29 mouse cellular contexts compared by ENCODE assay signal in the genomic region with DNA sequence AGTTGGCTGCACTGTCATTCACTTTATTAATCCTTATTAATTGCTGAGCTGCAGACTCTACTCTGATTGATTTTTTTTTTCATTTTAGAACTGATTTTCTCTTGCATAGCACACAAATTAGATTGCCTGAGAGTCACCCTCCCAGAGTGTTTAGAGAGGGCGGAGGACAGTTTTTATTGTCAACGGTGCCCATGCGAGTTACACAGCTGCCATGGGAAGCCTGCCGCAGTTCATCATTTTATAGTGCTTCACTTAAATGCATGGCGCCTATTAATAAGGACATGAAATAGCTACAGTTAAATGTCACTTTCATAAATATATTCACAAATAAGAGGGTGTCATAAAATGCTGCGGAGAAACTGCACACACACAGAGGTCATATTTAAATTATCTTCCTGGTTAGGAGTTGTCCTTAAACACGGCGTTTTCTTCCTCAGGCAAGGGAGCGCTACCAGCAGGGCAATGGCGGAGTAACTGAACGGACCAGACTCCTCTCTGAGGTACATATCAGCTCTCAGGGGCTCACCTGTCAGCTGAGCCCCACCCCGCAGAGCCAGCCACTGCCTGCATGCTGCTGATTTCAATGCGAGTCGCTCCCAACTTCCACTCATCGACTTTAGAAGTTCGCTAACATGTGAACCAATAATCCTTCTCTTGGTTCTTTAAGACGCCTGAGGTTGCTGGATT. TPM values are rescaled to one million over a fixed set of nuclear protein-coding genes. Genes with fewer than 3 reads are reported as not detected.
DNase-seq lines count a peak whose midpoint lies in the region; ATAC-seq and TF ChIP-seq lines count a peak whose summit lies in the region.
"Had no signal": no experiment of that assay in that cellular context is flagged by ENCODE, and none has a peak within 500 bp of the region (broad histone marks: within the 10 kb centered on the region; RNA-seq: fewer than 3 reads in every experiment).

No protein-coding gene starts in this region.

- H3K9me3 ChIP-seq in heart, embryonic 12.5 days (replicated peaks): no peaks in the 10 kb centered on the region
- no peaks in the 10 kb centered on the region for H3K9me3 ChIP-seq in heart, postnatal 0 days (replicated peaks; ENCODE audit: control insufficient read depth, low read length)
- no peaks in the 10 kb centered on the region for H3K9me3 ChIP-seq in E14TG2a.4 (ENCODE audit: low read length)
- H3K9me3 ChIP-seq in intestine, embryonic 15.5 days: no peaks in the 10 kb centered on the region
- H3K9me3 ChIP-seq: hindbrain, embryonic 10.5 days; hindbrain, embryonic 15.5 days; limb, embryonic 10.5 days; limb, embryonic 15.5 days; megakaryocyte, embryonic 14.5 days; midbrain, embryonic 12.5 days had no signal

- no peaks in the 10 kb centered on the region for H3K27me3 ChIP-seq in heart, embryonic 12.5 days (replicated peaks)
- no peaks in the 10 kb centered on the region for H3K27me3 ChIP-seq in heart, postnatal 0 days (ENCODE audit: control insufficient read depth, insufficient read depth, low read length)
- H3K27me3 ChIP-seq in heart, adult 2 months (ENCODE audit: control insufficient read depth, insufficient read depth, low read length): no peaks in the 10 kb centered on the region
- H3K27me3 ChIP-seq in E14TG2a.4 (ENCODE audit: insufficient read depth, low read length): no peaks in the 10 kb centered on the region
- H3K27me3 ChIP-seq in intestine, embryonic 15.5 days (replicated peaks): no peaks in the 10 kb centered on the region
- H3K27me3 ChIP-seq: hindbrain, embryonic 15.5 days; limb, embryonic 15.5 days; megakaryocyte, embryonic 14.5 days; midbrain, embryonic 12.5 days had no signal

- DNase-seq in heart, postnatal 10 days: no peak
- DNase-seq in heart, postnatal 0 days (ENCODE audit: low spot score): no peak
- no peak for DNase-seq in heart, adult 2 months
- no peak for DNase-seq in embryo, embryonic 9.5 days (ENCODE audit: extremely low spot score)
- no peak for DNase-seq in gastrocnemius, postnatal 25 days
- DNase-seq: adrenal gland, postnatal 14 days; cerebellum, adult 11-12 months; cerebellum, postnatal 10 days; gastrocnemius, adult 2 months; kidney, adult 9 months; kidney, postnatal 10 days; liver, postnatal 0 days; lung, postnatal 4 days; right cerebral cortex, postnatal 4 days; thymus, adult 2 months; thymus, postnatal 4 days had no signal

- intact Hi-C loops in heart, postnatal 10 days (cut with DNase I): loop anchor here (10.0 kb wide), 1 partner anchor 974 kb away; no protein-coding TSS in a partner anchor
- intact Hi-C loops in heart, adult 2 months (cut with DNase I): no loop called here

- TF ChIP-seq EP300 in heart, postnatal 0 days (IDR thresholded peaks at IDR 0.05; ENCODE audit: low read depth): no peak
- TF ChIP-seq EP300 in heart, adult 2 months (IDR thresholded peaks at IDR 0.05; ENCODE audit: insufficient read depth, low read depth, low read length): no peak

- no peak for TF ChIP-seq POLR2A in heart, adult 2 months (IDR thresholded peaks at IDR 0.05; ENCODE audit: insufficient read depth, low read depth, low read length)

- no peak for ATAC-seq in heart, embryonic 12.5 days (ENCODE audit: insufficient number of reproducible peaks, low FRiP score)
- ATAC-seq in heart, postnatal 0 days (ENCODE audit: insufficient read depth, low read depth): no peak
- peak; percentile 51; the same call in 1 of the 2 replicates for ATAC-seq in intestine, embryonic 15.5 days
- ATAC-seq: forebrain, embryonic 16.5 days; inflammation-experienced regulatory T-cells, adult 6 months; liver, postnatal 0 days had no signal

- peaks cover 14% of the 10 kb centered on the region; the same call in 1 of the 2 replicates for H3K4me1 ChIP-seq in heart, embryonic 12.5 days (replicated peaks)
- 0 out of 2 replicates have a peak, but pooled peaks cover 7% of the 10 kb centered on the region for H3K4me1 ChIP-seq in heart, postnatal 0 days (ENCODE audit: control insufficient read depth, insufficient read depth)
- H3K4me1 ChIP-seq in heart, adult 2 months (ENCODE audit: control insufficient read depth, insufficient read depth, low read length): no peaks in the 10 kb centered on the region
- no peaks in the 10 kb centered on the region for H3K4me1 ChIP-seq in E14TG2a.4 (replicated peaks; ENCODE audit: low read depth, low read length)
- H3K4me1 ChIP-seq in intestine, embryonic 15.5 days (replicated peaks): no peaks in the 10 kb centered on the region
- H3K4me1 ChIP-seq: hindbrain, embryonic 10.5 days; hindbrain, embryonic 15.5 days; limb, embryonic 10.5 days; limb, embryonic 15.5 days; midbrain, embryonic 12.5 days had no signal

- no peaks in the 10 kb centered on the region for H3K79me2 ChIP-seq in heart, adult 2 months (replicated peaks; ENCODE audit: control insufficient read depth, insufficient read depth, low read length)

- WGBS in heart, embryonic 12.5 days: 57% methylated on average over 17 of the region's 17 CpGs
- 53% methylated on average over 17 of the region's 17 CpGs for WGBS in heart, postnatal 0 days
- WGBS in heart, adult 2 months: 80% methylated on average over 17 of the region's 17 CpGs
- 66% methylated on average over 17 of the region's 17 CpGs for WGBS in intestine, embryonic 15.5 days

- TF ChIP-seq CTCF in heart, postnatal 0 days (IDR thresholded peaks at IDR 0.05; ENCODE audit: low read depth): no peak
- TF ChIP-seq CTCF in heart, adult 2 months (IDR thresholded peaks at IDR 0.05): no peak
- no peak for TF ChIP-seq CTCF in E14TG2a.4 (conservative IDR thresholded peaks at IDR 0.05; ENCODE audit: low read length)

- H3K27ac ChIP-seq in heart, embryonic 12.5 days (ENCODE audit: poor library complexity, severe bottlenecking): no peak overlapping the region
- H3K27ac ChIP-seq in heart, postnatal 0 days (ENCODE audit: low read depth): no peak overlapping the region
- H3K27ac ChIP-seq in heart, adult 2 months: no peak overlapping the region
- H3K27ac ChIP-seq in intestine, embryonic 15.5 days: no peak overlapping the region
- H3K27ac ChIP-seq: gastrocnemius, adult 2 months; hindbrain, embryonic 10.5 days; hindbrain, embryonic 15.5 days; limb, embryonic 10.5 days; limb, embryonic 15.5 days; midbrain, embryonic 12.5 days had no signal

- no peak overlapping the region for H3K9ac ChIP-seq in heart, embryonic 12.5 days
- H3K9ac ChIP-seq in heart, postnatal 0 days (replicated peaks; ENCODE audit: low read depth, low read length): no peak overlapping the region
- no peak overlapping the region for H3K9ac ChIP-seq in heart, adult 2 months (ENCODE audit: low read depth, low read length)
- no peak overlapping the region for H3K9ac ChIP-seq in intestine, embryonic 15.5 days
- H3K9ac ChIP-seq: hindbrain, embryonic 15.5 days; limb, embryonic 15.5 days; liver, postnatal 0 days; midbrain, embryonic 12.5 days had no signal

- peak overlapping the region; percentile 22; the same call in 1 of the 2 replicates for H3K4me3 ChIP-seq in heart, embryonic 12.5 days
- peak overlapping the region; percentile 20; the same call in 1 of the 2 replicates for H3K4me3 ChIP-seq in heart, postnatal 0 days (ENCODE audit: low read depth, low read length)
- no peak overlapping the region for H3K4me3 ChIP-seq in heart, adult 2 months
- H3K4me3 ChIP-seq in E14TG2a.4 (replicated peaks; ENCODE audit: low read length): 0 out of 2 replicates have a peak overlapping the region, but pooled peaks have one; percentile 7
- H3K4me3 ChIP-seq in intestine, embryonic 15.5 days (replicated peaks): no peak overlapping the region
- H3K4me3 ChIP-seq: erythroblast, embryonic 14.5 days; gastrocnemius, adult 2 months; hindbrain, embryonic 10.5 days; hindbrain, embryonic 15.5 days; limb, embryonic 10.5 days; limb, embryonic 15.5 days; megakaryocyte, embryonic 14.5 days; midbrain, embryonic 12.5 days; myocyte had no signal

- 0 out of 2 replicates have a peak, but pooled peaks cover 3% of the 10 kb centered on the region for H3K36me3 ChIP-seq in heart, embryonic 12.5 days
- H3K36me3 ChIP-seq in heart, postnatal 0 days (replicated peaks; ENCODE audit: control insufficient read depth, insufficient read depth, low read length): no peaks in the 10 kb centered on the region
- H3K36me3 ChIP-seq in heart, adult 2 months (ENCODE audit: control insufficient read depth, insufficient read depth, low read length): no peaks in the 10 kb centered on the region
- no peaks in the 10 kb centered on the region for H3K36me3 ChIP-seq in E14TG2a.4 (ENCODE audit: insufficient read depth, low read length)
- no peaks in the 10 kb centered on the region for H3K36me3 ChIP-seq in intestine, embryonic 15.5 days
- H3K36me3 ChIP-seq: limb, embryonic 10.5 days; midbrain, embryonic 12.5 days had no signal

- H3K4me2 ChIP-seq in heart, embryonic 12.5 days: peak overlapping the region; percentile 57
- H3K4me2 ChIP-seq in heart, postnatal 0 days (ENCODE audit: low read depth, low read length): peak overlapping the region; percentile 48
- peak overlapping the region; percentile 42 for H3K4me2 ChIP-seq in intestine, embryonic 15.5 days (replicated peaks)
- H3K4me2 ChIP-seq: hindbrain, embryonic 15.5 days; limb, embryonic 15.5 days; midbrain, embryonic 12.5 days had no signal

RNA-seq across cellular contexts. Expression of gene Cd47, which starts 39.7 kb away (rescaled TPM):
- 60.0 and 63.3 TPM in 2 replicates for polyA plus RNA-seq in heart, embryonic 12.5 days (2016; fragmentation: Nextera tagmentation; extraction: Ambion mirVana)
- 10 to 100 TPM; 71.5 to 71.6 TPM for total RNA-seq in heart, postnatal 10 days (2021)
- 32.9 and 50.7 TPM in 2 replicates for total RNA-seq in heart, postnatal 0 days (2014; rRNA removed; ENCODE audit: low replicate concordance)
- 77.8 and 82.0 TPM in 2 replicates for polyA plus RNA-seq in heart, postnatal 0 days (2015; fragmentation: Nextera tagmentation; extraction: Ambion mirVana)
- total RNA-seq in heart, adult 2 months (2021): 10 to 100 TPM; 76.5 to 87.1 TPM
- 30.9 and 49.3 TPM in 2 replicates for polyA plus RNA-seq in heart, adult 2 months (2012; rRNA removed)
- polyA plus RNA-seq in intestine, embryonic 15.5 days (2015; fragmentation: Nextera tagmentation; extraction: Ambion mirVana): 79.0 and 85.0 TPM in 2 replicates
- total RNA-seq in gastrocnemius, postnatal 25 days (2021): 10 to 100 TPM; 23.3 to 28.9 TPM

Comparison
In these comparisons a context has a peak if more than half of its experiments do, and no peak if none do; other contexts are left out.
1. H3K4me3 ChIP-seq: peak in heart, embryonic 12.5 days (single experiment), heart, postnatal 0 days (single experiment) and E14TG2a.4 (single experiment); none in heart, adult 2 months (single experiment) and intestine, embryonic 15.5 days (single experiment).
2. Peak in every context shown above with its lines, with median percentiles within 50 percentile points of each other: H3K4me2 ChIP-seq.